Mouse (Mus musculus): ENCODE results near the gene Zfp536.
"Not testable (repeated sequence)": the region's sequence is repeated elsewhere in the genome, so short reads cannot be mapped to it uniquely, and the experiment has no call there.

The Zfp536 gene

GRCm38 (mm10) chr7:37758886-37759285, 14.6 kb downstream of the Zfp536 start:
- no peak for DNase-seq (ENCODE audit: low read depth, low spot score)

- no peak for DNase-seq (ENCODE audit: low read depth, low spot score)
Measured at GRCm38 (mm10) chr7:37753024-37753423, 20.4 kb downstream of the Zfp536 start.

- no peak for DNase-seq (ENCODE audit: low read depth, low spot score)
Measured at GRCm38 (mm10) chr7:37746133-37746761, 27.2 kb downstream of the Zfp536 start.

GRCm38 (mm10) chr7:37743350-37743749, 30.1 kb downstream of the Zfp536 start:
- no peak for DNase-seq (ENCODE audit: low read depth, low spot score)

- peak; percentile 6 for DNase-seq (ENCODE audit: low read depth, low spot score)
Measured at GRCm38 (mm10) chr7:37737191-37737590, 36.2 kb downstream of the Zfp536 start.

GRCm38 (mm10) chr7:37736413-37736720, 37.1 kb downstream of the Zfp536 start:
- no peak for DNase-seq (ENCODE audit: low read depth, low spot score)

- DNase-seq (ENCODE audit: low read depth, low spot score): no peak
Measured at GRCm38 (mm10) chr7:37735707-37736412, 37.6 kb downstream of the Zfp536 start.

- DNase-seq (ENCODE audit: low read depth, low spot score): no peak
Measured at GRCm38 (mm10) chr7:37735101-37735500, 38.3 kb downstream of the Zfp536 start.

GRCm38 (mm10) chr7:37734576-37734975, 38.9 kb downstream of the Zfp536 start:
- no peak for DNase-seq (ENCODE audit: low read depth, low spot score)

GRCm38 (mm10) chr7:37733996-37734395, 39.4 kb downstream of the Zfp536 start:
- no peak for DNase-seq (ENCODE audit: low read depth, low spot score)

- DNase-seq (ENCODE audit: low read depth, low spot score): no peak
Measured at GRCm38 (mm10) chr7:37732741-37733140, 40.7 kb downstream of the Zfp536 start.

GRCm38 (mm10) chr7:37727746-37728145, 45.7 kb downstream of the Zfp536 start:
- no peak for DNase-seq (ENCODE audit: low read depth, low spot score)

GRCm38 (mm10) chr7:37724002-37724790, 49.2 kb downstream of the Zfp536 start:
- no peak for DNase-seq (ENCODE audit: low read depth, low spot score)

- DNase-seq (ENCODE audit: low read depth, low spot score): no peak
Measured at GRCm38 (mm10) chr7:37723191-37723592, 50.2 kb downstream of the Zfp536 start.

- DNase-seq (ENCODE audit: low read depth, low spot score): no peak
Measured at GRCm38 (mm10) chr7:37721676-37722075, 51.8 kb downstream of the Zfp536 start.

- no peak for DNase-seq (ENCODE audit: low read depth, low spot score)
Measured at GRCm38 (mm10) chr7:37718671-37719402, 54.6 kb downstream of the Zfp536 start.

GRCm38 (mm10) chr7:37717071-37717470, 56.4 kb downstream of the Zfp536 start:
- DNase-seq (ENCODE audit: low read depth, low spot score): no peak

GRCm38 (mm10) chr7:37716626-37717025, 56.8 kb downstream of the Zfp536 start:
- no peak for DNase-seq (ENCODE audit: low read depth, low spot score)

GRCm38 (mm10) chr7:37704464-37704863, 69.0 kb downstream of the Zfp536 start:
- no peak for DNase-seq (ENCODE audit: low read depth, low spot score)

GRCm38 (mm10) chr7:37697378-37697777, 76.1 kb downstream of the Zfp536 start:
- not testable (repeated sequence) for DNase-seq (ENCODE audit: low read depth, low spot score)

GRCm38 (mm10) chr7:37695066-37695465, 78.4 kb downstream of the Zfp536 start:
- DNase-seq (ENCODE audit: low read depth, low spot score): peak; percentile 69

- DNase-seq (ENCODE audit: low read depth, low spot score): no peak
Measured at GRCm38 (mm10) chr7:37690606-37691005, 82.8 kb downstream of the Zfp536 start.

Data from ZHBTc4 (cell line).